Mouse (Mus musculus) megakaryocyte progenitor cell, adult 5-6 weeks (primary cell): ENCODE results near the gene Phykpl. TPM values are rescaled to one million over a fixed set of nuclear protein-coding genes. Genes with fewer than 3 reads are reported as not detected.
A peak's percentile ranks its signal among the peaks of the same experiment; 100 is the strongest.
"Not testable (repeated sequence)": the region's sequence is repeated elsewhere in the genome, so short reads cannot be mapped to it uniquely, and the experiment has no call there.

ENCODE experiments used
- ATAC-seq: replicated peaks from 2 replicates; pipeline ENCODE4 v1.8.0; 2016; ENCODE audit warnings: mild to moderate bottlenecking, moderate TSS enrichment, inconsistent platforms; ENCODE audit not compliant: poor library complexity
- total RNA-seq, 2 experiments: library from RNA; stranded (forward) in 1 of 2; stranded (reverse) in 1 of 2; fragments of 157-497, 149-512 nt in 1 of 2; fragments of 200-1000 nt in 1 of 2; gene quantifications; 2 replicates each; pipeline versions ENCODE4 v1.2.3 to v1.2.4; 2015 to 2017

Phykpl gene
- total RNA-seq, 2 experiments from 2014 or later = 9.8 to 10.7 TPM

DNA sequence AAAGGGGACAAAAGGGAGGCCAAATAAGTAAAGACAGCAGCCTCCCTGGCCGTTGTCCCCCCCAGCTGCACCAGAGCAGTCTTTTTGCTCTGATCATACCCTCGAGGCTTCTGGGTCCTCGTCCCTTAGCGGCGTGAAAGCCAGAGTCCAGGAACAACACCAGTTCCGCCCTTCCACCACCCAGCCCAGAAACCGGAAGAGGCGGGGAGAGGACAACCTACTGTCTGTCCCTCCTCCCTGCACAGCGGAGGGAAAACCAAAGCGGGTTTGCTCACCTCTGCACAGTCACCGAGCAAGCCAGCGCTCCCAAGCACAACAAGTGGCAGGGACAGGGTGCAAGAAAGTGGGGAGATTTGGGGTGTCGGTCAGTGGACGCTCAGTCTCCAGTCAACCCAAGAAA lies 31.0 kb downstream of the Phykpl start:
- ATAC-seq = peak; percentile 65

DNA sequence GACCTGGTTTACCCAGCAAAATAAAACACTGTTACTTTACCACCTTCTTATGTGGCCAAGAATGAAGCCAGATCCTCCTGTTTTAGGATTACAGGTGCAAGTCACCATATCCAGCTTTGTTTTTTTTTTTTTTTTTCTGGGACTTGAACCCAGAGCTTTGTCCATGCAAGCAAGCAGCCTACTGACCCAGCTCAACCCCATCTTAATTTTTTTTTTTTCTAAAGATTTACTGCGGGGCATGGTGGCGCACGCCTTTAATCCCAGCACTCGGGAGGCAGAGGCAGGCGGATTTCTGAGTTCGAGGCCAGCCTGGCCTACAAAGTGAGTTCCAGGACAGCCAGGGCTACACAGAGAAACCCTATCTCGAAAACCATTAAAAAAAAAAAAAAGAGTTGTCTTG lies 31.6 kb downstream of the Phykpl start:
- not testable (repeated sequence) for ATAC-seq

DNA sequence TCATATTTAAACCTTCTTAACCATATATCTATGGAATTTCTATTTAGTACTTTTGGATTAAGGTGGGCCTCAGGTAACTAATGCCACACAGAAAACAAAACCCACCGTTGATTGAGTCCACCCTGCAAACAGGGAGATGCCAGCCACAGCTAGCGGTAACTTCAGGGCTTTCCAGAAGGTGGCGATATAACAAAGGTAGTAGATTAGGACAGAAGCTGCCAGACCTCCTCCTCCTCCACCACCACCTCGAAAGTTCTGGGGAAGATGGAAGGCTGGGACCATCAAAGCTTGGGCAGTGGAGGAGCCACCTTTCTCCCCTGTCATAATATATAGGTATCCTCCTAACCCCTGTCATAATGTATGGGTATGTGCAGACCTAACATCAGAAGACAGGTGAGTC lies 33.1 kb downstream of the Phykpl start:
- ATAC-seq = peak; percentile 57

DNA sequence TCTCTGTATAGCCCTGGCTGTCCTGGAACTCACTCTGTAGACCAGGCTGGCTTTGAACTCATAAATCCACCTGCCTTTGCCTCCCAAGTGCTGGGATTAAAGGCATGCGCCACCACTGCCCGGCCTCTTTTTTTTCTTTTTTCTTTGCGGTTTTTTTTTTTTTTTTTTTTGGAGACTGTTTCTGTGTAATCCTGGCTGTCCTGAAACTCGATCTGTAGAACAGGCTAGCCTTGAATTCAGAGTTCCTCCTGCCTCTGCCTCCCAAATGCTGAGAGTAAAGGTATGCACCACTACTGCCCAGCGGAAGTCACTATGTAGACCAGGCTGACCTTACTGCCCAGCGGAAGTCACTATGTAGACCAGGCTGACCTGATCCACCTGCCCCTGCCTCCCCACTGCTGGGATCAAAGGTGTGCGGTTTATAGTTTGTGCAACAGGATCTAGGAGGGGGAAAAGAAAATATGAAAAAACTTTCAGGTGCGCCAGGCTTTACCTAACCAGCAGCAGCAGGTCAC lies 34.4 kb downstream of the Phykpl start:
- ATAC-seq = 0 out of 2 replicates have a peak, but pooled peaks have one; percentile 0

DNA sequence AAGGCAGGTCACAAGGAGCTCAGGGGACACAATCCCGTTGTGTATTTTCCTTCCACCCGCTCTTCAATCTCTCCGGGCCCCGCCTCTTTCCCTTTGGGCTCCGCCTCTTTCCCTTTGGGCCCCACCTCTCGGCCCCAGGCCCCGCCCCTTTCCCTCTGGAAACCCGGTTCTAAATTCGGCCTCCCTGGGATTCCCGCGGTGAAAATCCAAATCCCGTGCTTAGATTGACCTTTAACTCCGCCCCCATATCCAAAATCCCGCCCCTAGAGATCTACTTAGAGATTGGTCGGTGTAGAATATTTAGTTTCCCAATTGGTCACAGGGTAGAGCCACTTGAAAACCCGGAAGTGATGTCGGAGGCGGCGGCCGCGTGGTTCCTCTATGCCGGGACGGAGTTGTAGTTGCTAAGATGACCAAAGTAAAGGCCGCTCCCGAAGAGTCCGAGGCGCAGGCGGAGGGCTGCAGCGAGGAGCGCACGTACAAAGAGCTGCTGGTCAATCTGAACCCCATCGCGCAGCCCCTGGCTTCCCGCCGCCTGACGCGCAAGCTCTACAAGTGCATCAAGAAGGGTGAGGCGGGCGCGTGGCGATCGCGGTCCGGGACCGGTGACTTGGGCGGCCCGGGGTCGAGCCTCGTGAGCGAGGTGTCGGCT lies 35.0 kb downstream of the Phykpl start, which contains the start of gene Nhp2:
Gene Nhp2, plus strand, starts transcription at position 327 of the 652 bp plus-strand sequence.
- ATAC-seq = peak; percentile 75

DNA sequence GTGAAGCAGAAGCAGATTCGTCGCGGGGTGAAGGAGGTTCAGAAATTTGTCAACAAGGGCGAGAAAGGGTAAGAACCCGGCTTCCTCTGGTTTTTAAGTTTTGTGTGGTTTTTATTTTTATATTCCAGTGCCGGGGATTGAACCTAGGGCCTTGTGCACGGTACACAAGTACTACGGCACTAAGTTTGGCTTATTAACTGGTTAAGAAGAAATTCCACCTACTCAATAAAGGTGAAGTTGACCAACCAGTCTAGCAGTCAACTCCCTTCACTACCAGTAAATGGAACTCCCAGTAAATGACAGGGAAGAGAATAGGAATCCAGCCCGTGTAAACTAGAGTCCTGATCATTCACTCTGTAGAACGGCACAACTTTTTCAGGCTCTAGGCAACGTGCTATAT lies 35.5 kb downstream of the Phykpl start:
- no peak for ATAC-seq

DNA sequence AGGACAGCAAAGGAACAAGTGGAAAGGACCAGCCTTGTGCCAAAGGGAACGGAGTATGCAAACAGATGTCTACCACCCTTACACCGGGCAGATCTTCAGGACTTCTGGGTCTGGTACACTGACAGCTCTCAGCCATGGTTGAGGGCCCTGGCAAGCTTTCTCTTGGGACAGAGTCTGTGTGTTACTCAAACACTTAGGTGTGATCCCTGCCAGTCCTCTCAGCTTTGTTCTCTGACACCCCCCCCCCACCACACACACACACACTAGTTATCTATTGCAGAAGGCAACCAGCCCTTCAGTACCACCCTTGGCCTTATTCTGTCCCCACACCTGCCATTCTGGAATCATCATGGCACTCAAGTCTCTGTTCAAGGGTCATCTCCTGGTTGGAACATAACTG lies 37.2 kb downstream of the Phykpl start:
- ATAC-seq = no peak

DNA sequence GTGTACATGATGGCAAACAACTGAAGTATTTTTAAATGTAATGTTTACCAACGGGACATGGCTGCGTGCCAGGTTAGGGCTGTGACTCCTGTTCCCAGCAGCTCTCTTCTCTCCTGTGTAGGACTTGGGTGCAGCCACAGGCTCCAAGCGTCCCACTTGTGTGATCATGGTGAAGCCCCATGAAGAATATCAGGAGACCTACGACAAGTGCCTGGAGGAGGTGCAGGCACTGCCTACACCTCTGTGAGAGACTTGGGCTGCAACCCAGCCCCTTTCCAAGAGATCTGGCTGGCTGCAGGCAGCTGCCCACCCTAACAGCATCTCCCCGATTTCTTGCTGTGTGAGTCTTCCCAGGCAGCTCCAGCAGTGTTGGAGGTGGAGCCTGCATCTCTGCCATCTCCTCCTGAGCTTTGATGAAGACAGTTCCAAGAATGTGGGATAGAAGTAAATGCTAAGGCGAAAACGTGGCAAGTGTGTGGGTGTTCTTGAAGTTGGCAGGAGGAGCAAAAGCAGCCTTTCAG lies 38.5 kb downstream of the Phykpl start:
- ATAC-seq = no peak

DNA sequence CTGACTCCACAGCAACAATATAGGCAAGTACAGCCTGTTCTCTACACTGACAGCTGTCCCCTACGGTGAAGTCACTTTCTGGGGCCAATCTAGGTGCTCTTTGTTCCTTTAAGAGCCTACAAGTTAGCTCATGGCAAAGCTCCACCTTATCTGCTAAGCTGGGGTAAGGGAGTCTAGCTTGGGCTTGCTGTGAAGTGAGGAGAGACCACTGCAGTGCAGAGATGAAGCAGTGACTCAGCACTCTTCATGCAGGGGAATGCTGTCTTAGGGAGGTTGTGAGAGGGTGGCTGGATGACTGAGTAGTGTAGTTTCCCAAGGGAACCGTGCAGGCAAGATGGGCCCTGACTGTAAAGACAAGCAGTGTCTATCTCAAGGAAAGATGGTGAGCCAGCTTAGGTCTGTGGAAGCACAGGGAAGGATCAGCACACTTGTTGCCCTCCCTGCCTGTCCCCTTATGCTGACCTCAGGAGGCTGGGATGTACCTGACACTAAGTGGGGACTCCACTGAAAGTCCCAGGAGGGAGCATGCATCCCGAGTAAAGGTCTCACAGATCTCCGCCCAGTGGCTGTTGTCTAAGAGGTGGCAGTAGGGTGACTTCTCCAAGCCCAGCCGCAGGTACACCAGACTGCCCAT lies 40.7 kb downstream of the Phykpl start:
- peak; percentile 76 for ATAC-seq

DNA sequence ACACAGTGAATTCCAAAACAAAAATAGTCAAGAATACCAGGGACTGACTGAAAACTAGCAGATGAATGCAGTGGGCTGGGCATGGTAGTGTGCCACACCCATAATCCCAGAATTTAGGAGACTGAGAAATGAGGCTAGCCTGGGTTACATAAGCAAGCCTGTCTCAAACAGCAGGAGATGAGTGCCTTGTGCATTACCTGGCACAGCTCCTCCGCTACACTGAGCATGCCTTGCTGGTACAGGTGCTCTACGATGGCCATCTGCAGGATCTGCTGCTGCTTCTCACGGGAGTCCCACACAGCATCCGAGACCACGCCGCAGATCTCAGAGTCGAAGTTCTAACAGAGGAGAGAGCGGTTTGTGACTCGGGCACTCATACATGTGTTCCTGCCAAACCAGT lies 42.9 kb downstream of the Phykpl start:
- no peak for ATAC-seq

DNA sequence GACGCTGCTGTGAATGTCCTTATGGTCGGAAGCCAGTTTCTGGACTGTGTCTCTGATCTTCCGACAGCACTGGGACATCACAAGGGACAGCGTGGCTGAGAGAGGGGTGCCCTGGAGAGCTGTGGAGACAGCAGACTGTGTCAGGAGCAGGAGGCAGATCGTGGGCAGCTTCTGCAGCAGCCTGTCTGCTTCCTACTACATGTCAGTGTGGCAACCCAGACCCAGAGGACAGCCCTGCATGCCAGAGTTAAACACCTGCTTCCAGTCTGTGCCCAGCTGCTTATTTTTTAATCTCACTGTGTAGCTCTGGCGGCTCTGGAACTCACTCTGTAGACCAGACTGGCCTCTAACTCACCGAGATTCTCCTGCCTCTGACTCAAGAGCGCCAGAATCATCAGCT lies 43.4 kb downstream of the Phykpl start:
- ATAC-seq = no peak

DNA sequence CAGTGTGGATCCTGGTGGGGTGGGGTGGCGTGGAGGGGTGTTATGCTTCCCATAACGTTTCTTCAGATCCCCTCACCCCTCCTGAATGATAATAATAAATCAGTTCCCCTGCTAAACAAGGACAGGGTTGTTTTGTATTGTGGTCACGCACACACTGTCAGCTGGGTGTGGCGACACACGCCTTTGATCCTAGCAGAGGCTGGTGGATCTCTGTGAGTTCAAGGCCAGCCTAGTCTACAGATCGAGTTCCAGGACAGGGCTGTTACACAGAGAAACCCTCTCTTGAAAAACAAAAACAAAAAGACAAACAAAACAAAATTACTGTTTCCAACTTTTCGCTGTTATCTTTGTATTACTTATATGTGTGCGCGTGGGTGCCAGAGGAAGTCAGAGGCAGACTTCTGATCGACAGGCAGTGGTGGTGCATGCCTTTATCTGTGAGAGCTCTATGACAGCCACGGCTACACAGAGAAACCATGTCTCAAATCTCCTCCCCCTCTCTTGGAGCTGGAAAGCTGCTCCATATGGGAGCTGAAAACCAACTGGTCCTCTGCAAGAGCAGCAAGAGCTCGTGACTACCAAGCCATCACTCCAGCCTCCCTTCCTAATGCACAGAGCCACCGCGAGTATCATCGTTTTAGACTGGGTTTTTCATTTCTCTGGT lies 45.2 kb downstream of the Phykpl start:
- ATAC-seq = no peak

DNA sequence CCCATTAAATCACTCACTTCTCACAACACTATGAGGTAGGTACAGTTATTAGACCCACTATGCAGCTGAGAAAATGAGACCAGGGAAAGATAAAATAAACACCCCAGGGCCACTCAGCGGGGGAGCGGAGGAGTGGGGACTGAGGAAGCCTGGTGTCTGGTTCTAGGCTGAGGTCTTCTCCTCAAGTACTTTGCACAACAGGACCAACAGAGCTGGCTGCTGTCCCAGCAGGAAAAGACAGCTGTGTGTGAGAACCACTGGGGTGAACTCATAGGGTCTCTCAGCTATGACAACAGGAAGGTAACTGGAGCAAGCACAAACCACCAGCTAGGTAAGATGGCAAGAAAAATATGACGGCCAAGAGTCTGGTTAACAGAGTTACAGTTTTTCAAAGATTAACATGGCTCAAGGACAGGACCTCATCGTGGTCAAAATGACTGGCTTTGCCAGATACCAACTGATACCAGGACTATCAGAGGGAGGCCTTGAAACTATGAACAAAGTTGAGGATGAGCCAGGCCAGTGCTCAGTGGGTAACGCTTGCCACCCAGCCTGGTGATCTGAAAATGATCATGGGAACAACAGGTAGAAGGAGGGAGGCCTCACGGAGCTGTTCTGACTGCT lies 47.7 kb downstream of the Phykpl start:
- ATAC-seq = no peak; the same call in 1 of the 2 replicates

DNA sequence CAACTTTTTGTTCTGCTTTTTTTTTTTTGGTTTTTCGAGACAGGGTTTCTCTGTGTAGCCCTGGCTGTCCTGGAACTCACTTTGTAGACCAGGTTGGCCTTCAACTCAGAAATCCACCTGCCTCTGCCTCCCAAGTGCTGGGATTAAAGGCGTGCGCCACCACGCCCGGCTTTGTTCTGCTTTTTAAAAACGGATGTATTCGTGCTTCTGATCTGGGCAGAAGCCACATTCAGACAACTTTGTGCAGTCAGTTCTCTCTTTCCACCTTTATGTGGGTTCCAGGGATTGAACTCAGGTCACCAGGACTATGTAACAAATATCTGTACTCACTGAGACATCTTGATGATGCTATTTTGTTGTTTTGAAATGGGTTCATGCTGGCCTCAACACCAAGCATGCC lies 48.6 kb downstream of the Phykpl start:
- ATAC-seq = not testable (repeated sequence)

DNA sequence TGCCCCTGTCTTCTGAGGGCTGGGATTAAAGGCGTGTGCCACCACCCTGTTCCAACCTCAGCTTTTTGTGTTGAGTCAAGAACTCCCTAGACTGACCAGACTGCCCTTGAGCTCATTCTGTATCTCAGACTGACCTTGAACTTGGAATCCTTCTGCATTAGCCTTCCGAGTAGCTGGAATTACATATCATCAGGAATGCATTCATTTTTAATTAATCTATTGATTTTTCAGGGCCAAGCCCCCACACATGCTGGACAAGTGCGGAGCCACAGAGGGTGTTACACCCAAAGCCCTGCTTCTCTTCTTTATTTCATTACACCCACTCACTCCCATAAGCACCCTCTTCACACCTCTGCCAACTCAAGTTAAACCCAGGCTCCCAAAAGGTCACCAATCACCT lies 49.2 kb downstream of the Phykpl start:
- ATAC-seq = no peak

DNA sequence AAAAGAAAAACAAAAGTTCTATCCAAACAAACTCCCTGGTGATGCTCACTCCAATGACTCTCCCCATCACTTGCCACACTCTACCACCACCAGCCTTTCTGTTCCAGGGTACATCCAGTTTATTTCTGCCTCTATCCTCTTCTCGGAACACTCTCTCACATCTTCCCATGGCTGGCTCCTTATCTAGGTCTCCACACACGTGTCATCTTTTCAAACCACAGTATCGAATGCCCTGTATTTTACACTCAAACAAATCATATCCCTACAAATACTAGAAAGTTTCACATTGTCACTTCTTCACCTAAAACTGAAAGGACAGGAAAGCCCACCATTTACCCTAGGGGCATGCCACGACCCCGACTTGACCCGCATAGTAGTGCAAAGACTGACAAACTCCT lies 50.6 kb downstream of the Phykpl start:
- ATAC-seq = no peak

DNA sequence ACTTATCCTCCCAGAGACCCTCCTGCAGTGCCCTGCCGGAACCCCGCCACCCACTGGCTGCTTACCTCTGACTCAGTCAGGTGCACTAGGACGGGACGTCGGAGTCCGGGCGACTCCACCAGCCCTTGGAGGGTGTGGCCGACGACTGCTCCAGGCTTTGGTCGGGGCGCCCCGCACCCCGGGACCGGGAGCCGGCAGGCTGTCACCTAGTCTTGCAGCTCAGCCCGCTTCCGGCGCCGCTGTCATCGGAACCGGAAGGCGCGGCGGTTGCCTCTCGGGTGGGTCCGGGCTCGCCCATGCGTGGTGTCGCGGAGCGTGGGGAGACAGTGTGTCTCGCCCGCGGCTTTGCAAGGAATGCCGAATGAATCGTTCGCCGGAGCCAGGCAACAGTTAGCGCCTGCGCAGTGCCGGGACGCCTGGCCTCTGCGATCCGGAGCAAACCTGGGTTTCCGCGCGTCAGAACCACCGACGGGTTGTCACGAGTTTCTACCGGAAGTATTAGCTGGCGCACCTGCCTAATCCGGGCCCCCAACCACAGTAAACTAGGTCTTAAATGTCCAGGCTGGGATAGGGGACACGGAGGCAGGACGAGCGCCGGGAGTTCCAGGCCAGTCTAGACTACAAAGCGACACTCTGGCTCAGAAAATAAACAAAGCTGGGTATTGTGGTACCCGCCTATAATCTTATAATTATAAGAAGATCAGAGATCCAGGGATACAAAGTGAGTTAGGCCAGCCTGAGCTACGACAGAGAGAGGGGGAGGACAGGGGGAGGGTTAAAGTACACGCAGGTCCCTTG lies 51.2 kb downstream of the Phykpl start, which contains the start of gene Rmnd5b:
Gene Rmnd5b, minus strand, starts transcription at position 372 of the 798 bp plus-strand sequence.
- ATAC-seq = peak; percentile 47

DNA sequence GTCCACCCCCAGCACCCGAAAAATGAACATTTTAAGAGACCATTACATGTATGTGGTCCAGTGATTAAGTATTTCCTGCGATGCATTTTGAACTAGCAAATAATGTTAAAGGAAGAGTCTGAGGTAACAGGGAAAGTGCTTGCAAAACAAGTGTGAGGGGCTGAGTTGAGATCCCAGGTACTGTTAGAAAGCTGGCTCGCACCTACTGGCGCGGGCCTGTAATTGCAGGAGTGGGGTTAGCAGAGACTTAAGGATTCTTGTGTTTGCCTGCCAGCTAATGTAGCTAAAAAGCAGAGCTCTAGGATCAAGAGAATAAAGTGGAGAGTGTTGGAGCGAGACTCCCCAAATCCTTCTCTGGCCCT lies 51.7 kb downstream of the Phykpl start:
- peak; percentile 61 for ATAC-seq

DNA sequence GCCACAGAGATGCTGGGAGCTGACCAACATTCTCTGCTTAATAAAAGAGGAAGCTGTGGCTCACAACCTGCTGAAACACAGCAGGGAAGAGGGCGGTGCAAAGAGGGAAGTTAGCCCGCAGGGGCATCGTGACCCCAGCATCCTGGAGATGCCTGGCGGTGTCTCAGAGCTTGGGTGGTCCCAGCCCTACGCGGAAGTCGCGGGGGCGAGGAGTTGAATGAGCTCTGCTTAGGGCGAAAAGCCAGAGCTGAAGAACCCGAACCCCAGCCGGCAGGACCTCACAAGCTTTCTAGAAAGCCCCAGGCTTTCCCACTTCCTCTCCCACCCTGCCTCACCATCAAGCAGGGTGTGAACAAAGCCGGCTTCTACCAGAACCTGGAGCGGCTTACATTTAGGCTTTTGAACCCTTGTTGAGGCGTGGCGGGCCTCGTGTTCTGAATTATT lies 53.4 kb downstream of the Phykpl start:
- peak; percentile 71 for ATAC-seq

DNA sequence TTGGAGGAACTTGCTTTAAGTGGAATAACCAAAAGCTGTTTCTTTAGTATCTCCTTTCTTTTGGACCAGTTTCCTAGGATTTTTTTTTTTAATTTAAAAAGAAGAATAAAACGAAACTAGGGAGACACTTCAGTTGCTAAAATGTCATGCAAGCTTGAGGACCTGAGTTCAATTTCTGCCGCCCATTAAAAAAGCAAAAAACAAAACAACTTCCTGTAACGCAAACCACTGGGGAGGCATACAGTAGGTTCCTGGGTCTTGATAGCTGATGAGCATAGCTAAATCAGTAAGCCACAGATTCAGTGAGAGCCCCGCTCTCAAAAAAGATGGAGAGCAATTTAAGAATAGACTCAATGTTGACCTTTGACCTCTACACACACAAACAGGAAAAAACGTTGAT lies 53.9 kb downstream of the Phykpl start:
- ATAC-seq = no peak
